In the genomic region with DNA sequence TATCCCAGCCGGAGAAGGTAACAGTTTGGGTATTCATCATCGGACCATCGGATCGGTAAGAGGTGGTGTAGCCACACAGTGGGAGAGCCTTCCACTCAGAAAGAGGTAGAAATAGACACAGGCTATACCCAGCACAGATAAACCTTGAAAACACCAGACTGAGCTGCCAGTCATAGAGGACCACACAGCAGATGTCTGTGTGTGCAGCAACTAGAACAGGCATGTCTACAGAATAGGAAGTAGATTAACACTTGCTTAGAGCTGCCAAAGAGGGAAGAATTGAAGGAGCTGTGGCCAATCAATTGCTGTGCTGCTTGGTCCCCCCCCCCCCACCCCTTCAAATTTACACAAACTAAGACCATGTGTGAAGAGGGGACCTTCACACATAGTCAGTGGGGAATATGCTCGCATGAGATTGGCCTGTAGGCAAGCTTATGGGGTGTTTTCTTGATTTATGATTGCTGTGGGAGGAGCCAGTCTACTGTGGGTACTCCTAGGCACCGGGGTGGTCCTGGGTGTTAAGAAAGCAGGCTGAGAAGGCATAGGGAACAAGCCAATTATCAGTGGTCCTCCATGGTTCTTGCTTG, we compare ENCODE assay signal across 25 mouse cellular contexts.
A peak's percentile ranks its signal among the peaks of the same experiment; 100 is the strongest.
DNase-seq lines count a peak whose midpoint lies in the region; ATAC-seq lines count a peak whose summit lies in the region.
"Had no signal": no experiment of that assay in that cellular context is flagged by ENCODE, and none has a peak within 500 bp of the region (broad histone marks: within the 10 kb centered on the region; RNA-seq: fewer than 3 reads in every experiment).

No protein-coding gene starts in this region.

- H3K4me3 ChIP-seq in embryonic facial prominence, embryonic 12.5 days = no peak overlapping the region
- no peak overlapping the region for H3K4me3 ChIP-seq in embryonic facial prominence, embryonic 10.5 days
- no peak overlapping the region for H3K4me3 ChIP-seq in forebrain, embryonic 16.5 days (replicated peaks; ENCODE audit: low read length)
- H3K4me3 ChIP-seq: embryonic facial prominence, embryonic 13.5 days; heart, embryonic 10.5 days; heart, embryonic 15.5 days; hindbrain, embryonic 13.5 days had no signal

- H3K27ac ChIP-seq in embryonic facial prominence, embryonic 12.5 days = no peak overlapping the region
- no peak overlapping the region for H3K27ac ChIP-seq in embryonic facial prominence, embryonic 10.5 days (replicated peaks)
- H3K27ac ChIP-seq in forebrain, embryonic 16.5 days (ENCODE audit: low read length) = no peak overlapping the region
- H3K27ac ChIP-seq: embryonic facial prominence, embryonic 13.5 days; heart, embryonic 10.5 days; heart, embryonic 15.5 days; hindbrain, embryonic 13.5 days; hindbrain, postnatal 0 days had no signal

- 86% methylated on average over 6 of the region's 6 CpGs for WGBS in embryonic facial prominence, embryonic 12.5 days
- 89% methylated on average over 6 of the region's 6 CpGs for WGBS in embryonic facial prominence, embryonic 10.5 days
- 83% methylated on average over 6 of the region's 6 CpGs for WGBS in forebrain, embryonic 16.5 days

- H3K36me3 ChIP-seq in embryonic facial prominence, embryonic 12.5 days = no peaks in the 10 kb centered on the region
- H3K36me3 ChIP-seq in embryonic facial prominence, embryonic 10.5 days (replicated peaks) = no peaks in the 10 kb centered on the region
- H3K36me3 ChIP-seq in forebrain, embryonic 16.5 days (ENCODE audit: control insufficient read depth, insufficient read depth) = no peaks in the 10 kb centered on the region
- H3K36me3 ChIP-seq: embryonic facial prominence, embryonic 13.5 days; G1E; heart, embryonic 10.5 days; heart, embryonic 15.5 days; hindbrain, embryonic 13.5 days had no signal

- no peak for DNase-seq in embryonic facial prominence, embryonic 10.5 days (ENCODE audit: low spot score)
- DNase-seq in frontal cortex, postnatal 14 days (ENCODE audit: low spot score in 2 of 2) = no peak
- DNase-seq in layer of hippocampus, adult 9-11 months = peak; percentile 36
- DNase-seq in layer of hippocampus, postnatal 10 days (ENCODE audit: low spot score in 2 of 2) = no peak
- DNase-seq in left cerebral cortex, adult 8-10 months (ENCODE audit: low spot score in 2 of 2) = no peak
- DNase-seq: adrenal gland, adult 8-10 months; adrenal gland, postnatal 36 days; B cell, adult 2 months; cerebellum, adult 11 months; cerebellum, adult 8-10 months; cerebellum, postnatal 14 days; embryo, embryonic 11 days; gastrocnemius, postnatal 36 days; heart, adult 18-20 months; heart, postnatal 14 days had no signal

- no peaks in the 10 kb centered on the region for H3K27me3 ChIP-seq in embryonic facial prominence, embryonic 12.5 days
- no peaks in the 10 kb centered on the region for H3K27me3 ChIP-seq in embryonic facial prominence, embryonic 10.5 days (replicated peaks; ENCODE audit: low read depth, poor library complexity, severe bottlenecking)
- no peaks in the 10 kb centered on the region for H3K27me3 ChIP-seq in forebrain, embryonic 16.5 days (replicated peaks; ENCODE audit: control insufficient read depth, insufficient read depth, low read length)
- H3K27me3 ChIP-seq: embryonic facial prominence, embryonic 13.5 days; heart, embryonic 15.5 days; hindbrain, embryonic 13.5 days had no signal

- ATAC-seq in embryonic facial prominence, embryonic 12.5 days (ENCODE audit: insufficient number of reproducible peaks, insufficient read depth, low FRiP score, low TSS enrichment) = peak; percentile 35; the same call in 1 of the 2 replicates
- peak; percentile 41 for ATAC-seq in frontal cortex, adult (ENCODE audit: low TSS enrichment)
- ATAC-seq in forebrain, embryonic 16.5 days = peak; percentile 76
- ATAC-seq: CD4-positive, CD25-positive, alpha-beta regulatory T cell, adult 4 months; hindbrain, postnatal 0 days had no signal

- no peaks in the 10 kb centered on the region for H3K4me1 ChIP-seq in embryonic facial prominence, embryonic 12.5 days
- no peaks in the 10 kb centered on the region for H3K4me1 ChIP-seq in embryonic facial prominence, embryonic 10.5 days
- no peaks in the 10 kb centered on the region for H3K4me1 ChIP-seq in forebrain, embryonic 16.5 days (replicated peaks; ENCODE audit: control insufficient read depth, insufficient read depth, low read length)
- H3K4me1 ChIP-seq: heart, embryonic 10.5 days; heart, embryonic 15.5 days; hindbrain, embryonic 13.5 days had no signal

- H3K9ac ChIP-seq in embryonic facial prominence, embryonic 12.5 days = no peak overlapping the region
- no peak overlapping the region for H3K9ac ChIP-seq in forebrain, embryonic 16.5 days (replicated peaks; ENCODE audit: low read depth, low read length)
- H3K9ac ChIP-seq: embryonic facial prominence, embryonic 13.5 days; heart, embryonic 15.5 days; hindbrain, embryonic 13.5 days had no signal

- H3K4me2 ChIP-seq in embryonic facial prominence, embryonic 12.5 days (replicated peaks) = no peak overlapping the region
- H3K4me2 ChIP-seq in forebrain, embryonic 16.5 days (ENCODE audit: low read length) = no peak overlapping the region
- H3K4me2 ChIP-seq: embryonic facial prominence, embryonic 13.5 days; heart, embryonic 15.5 days; hindbrain, embryonic 13.5 days had no signal

- H3K9me3 ChIP-seq in embryonic facial prominence, embryonic 12.5 days = no peaks in the 10 kb centered on the region
- H3K9me3 ChIP-seq in embryonic facial prominence, embryonic 10.5 days = peaks cover 1% of the 10 kb centered on the region; the same call in 1 of the 2 replicates
- no peaks in the 10 kb centered on the region for H3K9me3 ChIP-seq in forebrain, embryonic 16.5 days (ENCODE audit: control insufficient read depth, low read length)
- H3K9me3 ChIP-seq: embryonic facial prominence, embryonic 13.5 days; heart, embryonic 10.5 days; heart, embryonic 15.5 days; hindbrain, embryonic 13.5 days had no signal
